Mouse (Mus musculus) retina, postnatal 1 day (tissue): Measurements from ENCODE around the gene Ubp1.
"Not testable (repeated sequence)": the region's sequence is repeated elsewhere in the genome, so short reads cannot be mapped to it uniquely, and the experiment has no call there.

Experiments used
- DNase-seq: peaks from one replicate; pipeline ENCODE4 v3.0.0-alpha.2; 2012

Gene Ubp1

GRCm38 (mm10) chr9:113930534-113931374 lies at the start of gene Ubp1:
TSS of gene Ubp1 (plus strand) at chr9:113930934.
- peak; percentile 99 for DNase-seq

GRCm38 (mm10) chr9:113894903-113895302 lies 35.8 kb upstream of the Ubp1 start:
- DNase-seq = no peak

DNA sequence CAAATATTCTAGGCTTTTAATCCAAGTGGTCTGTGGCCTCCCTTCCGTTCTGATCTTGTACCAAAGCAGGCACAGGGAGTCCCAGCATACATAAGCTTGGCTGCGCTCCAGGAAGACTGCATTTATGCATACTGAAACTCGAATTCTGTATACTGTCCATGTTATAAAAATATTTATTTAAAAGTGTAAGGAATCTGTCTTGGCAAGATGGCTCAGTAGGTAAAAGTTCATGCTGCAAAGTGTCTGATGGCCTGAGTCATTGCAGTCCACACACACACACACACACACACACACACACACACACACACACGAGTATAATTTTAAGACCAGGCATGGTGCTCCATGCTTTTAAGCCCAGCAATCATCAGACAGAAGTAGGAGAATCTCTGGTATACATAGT lies 27.6 kb upstream of the Ubp1 start:
- no peak for DNase-seq

DNA sequence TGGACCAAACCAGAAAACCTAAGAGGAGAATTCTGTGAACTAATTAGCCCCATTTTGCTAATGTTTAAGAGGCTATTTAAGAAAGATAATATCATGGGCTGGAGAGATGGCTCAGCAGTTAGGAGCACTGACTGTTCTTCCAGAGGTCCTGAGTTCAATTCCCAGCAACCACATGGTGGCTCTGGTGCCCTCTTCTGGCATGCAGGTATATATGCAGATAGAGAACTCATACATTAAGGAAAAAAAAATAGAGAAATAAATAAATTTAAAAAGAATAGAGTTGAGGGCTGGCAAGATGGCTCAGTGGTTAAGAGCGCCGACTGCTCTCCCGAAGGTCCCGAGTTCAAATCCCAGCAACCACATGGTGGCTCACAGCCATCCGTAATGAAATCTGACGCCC lies 26.4 kb upstream of the Ubp1 start:
- not testable (repeated sequence) for DNase-seq

DNA sequence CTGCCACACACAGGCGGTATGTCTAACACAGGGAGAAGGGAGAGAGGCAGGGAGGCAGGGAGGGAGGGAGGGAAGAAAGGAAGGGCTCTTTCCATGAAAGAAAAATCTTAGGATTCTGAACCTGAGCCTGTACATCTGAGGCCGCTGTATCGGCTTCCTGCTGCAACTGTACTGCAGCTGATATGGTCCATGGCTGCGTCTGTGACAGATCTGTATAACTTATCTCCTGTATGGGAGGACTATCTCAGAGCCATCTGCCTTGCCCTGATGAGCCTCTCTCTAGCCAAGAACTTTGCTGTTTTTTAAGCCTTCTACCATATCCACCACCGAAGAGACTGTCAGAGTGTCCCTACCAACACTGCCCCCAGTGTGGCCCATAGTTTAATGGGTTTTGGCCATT lies 14.9 kb upstream of the Ubp1 start:
- no peak for DNase-seq

DNA sequence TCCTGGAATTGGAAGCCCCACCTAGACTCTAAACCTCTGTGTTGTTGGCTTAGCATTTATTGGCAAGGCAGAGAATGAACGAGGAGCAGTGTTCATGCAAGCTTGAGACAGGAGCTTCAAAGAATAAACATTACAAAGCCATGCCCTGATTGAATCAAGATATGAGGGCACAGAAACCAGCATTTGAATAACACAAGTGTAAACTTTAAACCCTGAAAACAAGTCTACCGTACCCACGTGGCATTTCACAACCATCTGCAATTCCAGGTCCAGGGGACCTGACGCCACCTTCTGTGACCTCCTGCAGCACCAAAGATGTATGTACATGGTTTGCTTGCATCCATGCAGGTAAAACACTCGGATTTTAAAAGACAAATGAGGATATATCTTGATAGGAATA lies 8.1 kb upstream of the Ubp1 start:
- no peak for DNase-seq

DNA sequence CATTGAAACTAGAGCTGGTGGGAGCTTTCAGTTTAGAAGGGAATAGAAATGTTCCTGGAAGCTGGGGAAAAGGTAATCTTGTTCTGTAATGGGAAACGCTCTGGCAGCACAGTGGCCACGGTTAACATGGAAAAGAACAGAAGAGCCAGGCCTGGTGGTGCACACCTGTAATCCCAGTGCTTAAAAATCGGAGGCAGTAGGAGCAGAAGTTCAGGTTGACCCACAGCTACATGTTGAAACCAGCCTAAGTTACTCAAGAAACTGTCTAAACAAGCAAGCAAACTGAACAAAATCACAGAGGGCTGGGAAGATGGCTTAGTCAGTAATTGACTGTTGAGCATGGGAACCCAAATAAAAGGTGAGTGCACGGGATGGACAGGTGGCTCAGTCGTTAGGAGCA lies 5.9 kb upstream of the Ubp1 start:
- no peak for DNase-seq

DNA sequence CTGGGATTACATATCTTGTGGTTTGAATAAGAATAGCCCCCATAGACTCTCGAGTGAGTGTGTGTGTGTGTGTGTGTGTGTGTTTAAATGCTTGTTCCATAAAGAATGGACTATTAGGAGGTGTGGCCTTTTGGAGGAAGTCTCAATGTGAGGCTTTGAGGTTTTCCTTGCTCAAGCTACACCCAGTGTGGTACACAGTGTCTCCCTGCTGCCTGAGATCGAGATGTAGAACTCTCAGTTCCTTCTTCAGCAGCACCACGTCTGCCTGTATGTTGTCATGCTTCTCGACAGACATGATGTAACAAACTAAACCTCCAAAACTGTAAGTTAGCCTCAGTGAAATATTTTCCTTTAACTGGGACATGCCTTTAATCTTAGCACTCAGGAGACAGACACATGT lies 2.1 kb upstream of the Ubp1 start:
- no peak for DNase-seq

DNA sequence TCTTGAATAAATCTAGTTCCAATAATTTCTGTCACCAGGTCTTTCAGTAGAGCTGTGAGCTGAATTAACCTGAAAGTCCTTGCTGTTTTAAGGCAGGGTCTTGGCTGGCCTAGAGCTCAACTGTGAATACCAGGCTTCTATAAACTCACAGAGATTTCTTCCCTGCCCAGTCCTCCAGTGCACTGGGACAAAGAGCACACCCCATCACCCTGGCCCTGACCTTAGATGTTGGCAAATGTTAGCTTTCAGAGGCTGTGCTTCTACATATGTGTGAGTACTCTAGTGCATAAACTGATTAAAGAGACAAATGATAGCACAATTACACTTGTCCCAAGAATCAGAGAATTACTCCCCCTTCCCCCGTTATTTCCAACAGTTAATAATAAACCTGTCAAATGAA lies 1.1 kb upstream of the Ubp1 start:
- DNase-seq = no peak

GRCm38 (mm10) chr9:113931375-113932099 lies 803 bp downstream of the Ubp1 start:
- peak; percentile 58 for DNase-seq

- peak; percentile 28 for DNase-seq
Observed at GRCm38 (mm10) chr9:113932100-113932470, 1.4 kb downstream of the Ubp1 start.

DNA sequence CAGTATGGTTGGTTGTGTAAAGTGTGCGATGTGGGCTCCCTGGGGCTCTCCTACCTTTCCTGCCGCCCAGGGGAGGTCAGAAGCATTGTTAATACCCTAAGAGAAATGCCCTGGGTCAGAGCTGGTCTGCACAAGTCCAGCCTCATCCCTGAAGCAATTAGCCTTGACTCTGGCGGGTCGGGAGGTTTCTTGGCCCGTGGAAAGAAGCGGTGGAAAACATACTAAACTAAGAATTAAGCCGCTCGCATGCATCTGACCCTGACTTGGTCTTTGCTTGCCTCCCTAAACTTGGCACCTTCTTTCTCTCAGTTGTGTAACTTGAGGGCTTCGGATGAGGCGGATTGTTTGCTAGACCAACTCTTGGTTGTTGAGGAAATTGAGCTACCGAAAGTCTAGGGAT lies 1.8 kb downstream of the Ubp1 start:
- peak; percentile 4 for DNase-seq

DNA sequence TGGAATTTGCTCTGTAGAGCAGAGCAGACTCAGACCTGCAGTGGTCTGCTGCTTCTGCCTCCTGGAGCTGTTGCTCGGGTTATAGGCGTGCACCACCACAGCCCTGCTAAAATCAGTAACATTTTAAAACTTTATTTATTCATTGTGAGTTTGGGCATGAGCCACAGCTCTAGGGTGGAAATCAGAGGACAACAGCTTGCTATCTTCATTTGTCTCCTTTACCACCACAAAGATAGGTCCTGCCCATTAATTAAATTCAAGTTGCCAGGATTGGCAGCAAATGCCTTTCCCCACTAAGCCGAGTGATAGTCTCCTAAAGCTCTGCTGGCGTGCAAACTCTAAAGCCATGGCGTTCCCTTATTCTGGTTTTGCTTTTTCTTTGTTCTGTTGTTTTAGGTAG lies 4.9 kb downstream of the Ubp1 start:
- no peak for DNase-seq

DNA sequence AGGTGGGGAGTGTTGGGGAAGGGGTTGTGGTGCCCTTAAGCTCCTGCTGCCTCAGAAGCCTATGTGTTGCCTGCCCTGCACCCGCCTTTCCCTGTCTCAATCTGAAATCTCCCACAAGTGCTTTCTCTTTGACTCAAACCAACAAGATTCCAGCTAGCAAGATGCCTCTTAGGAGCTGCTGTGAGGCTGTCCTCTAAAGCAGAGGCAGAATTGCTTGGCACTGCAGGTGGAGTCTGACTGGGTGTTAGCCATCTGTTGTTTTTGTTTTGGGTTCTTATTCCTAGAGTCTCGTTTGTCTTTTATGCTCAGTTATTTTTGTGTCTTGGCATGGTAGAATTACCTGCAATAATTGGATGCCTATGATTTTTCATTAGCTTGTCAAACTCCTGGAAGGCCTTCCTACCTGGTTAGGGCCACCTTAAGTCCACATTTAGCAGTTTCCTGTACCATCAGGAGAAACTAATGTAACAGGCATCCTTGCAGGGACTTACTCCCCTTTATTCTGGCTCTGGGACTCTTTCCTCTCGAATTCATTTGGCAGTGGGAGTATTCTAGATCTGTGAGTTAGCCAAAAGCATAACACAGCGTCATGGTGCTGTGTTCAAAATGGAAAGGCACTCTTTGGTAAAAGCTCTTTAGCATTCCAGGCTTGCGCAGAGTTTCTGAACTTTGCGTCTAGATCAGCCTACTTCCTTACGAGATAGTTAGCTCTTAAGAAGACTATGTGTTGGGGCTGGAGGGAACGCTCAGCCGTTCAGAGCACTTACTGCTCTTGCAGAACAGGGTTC lies 8.5 kb downstream of the Ubp1 start:
- no peak for DNase-seq

DNA sequence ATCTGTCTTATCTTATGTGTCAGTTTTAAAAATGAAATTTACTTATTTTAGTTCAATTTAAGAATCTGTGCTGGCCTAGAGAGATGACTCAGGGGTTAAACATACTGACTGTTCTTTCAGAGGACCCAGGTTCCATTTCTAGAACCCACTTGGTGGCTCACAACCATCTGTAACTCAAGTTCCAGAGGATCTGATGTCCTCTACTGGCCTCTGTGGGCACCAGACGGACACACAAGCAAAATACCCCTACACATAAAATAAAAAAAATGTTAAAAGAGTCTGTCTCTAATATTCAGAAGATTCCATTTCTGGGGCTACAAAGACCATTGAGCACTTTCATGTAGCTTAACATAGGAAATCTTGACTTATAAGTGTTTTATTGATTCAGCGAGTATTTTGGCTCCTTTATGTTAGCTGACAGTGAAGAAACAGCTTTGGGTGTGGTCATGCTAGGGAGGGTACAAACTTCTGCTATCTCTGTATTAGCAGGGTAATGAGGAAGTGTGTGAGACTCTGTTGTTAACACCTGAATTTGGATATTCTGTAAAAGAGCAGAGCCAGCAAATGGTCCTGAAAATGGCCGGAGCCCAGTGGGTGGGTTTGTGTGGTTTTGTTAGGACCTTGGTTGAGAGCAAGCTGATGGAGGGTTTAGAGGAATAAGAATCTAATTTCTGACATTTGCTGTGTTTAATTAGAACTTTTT lies 10.5 kb downstream of the Ubp1 start:
- no peak for DNase-seq

GRCm38 (mm10) chr9:113943372-113943771 lies 12.6 kb downstream of the Ubp1 start:
- DNase-seq = no peak

GRCm38 (mm10) chr9:113947216-113947615 lies 16.5 kb downstream of the Ubp1 start:
- DNase-seq = no peak

- no peak for DNase-seq
Observed at GRCm38 (mm10) chr9:113957777-113958176, 27.0 kb downstream of the Ubp1 start.

- DNase-seq = no peak
Observed at GRCm38 (mm10) chr9:113963718-113964117, 33.0 kb downstream of the Ubp1 start.

- DNase-seq = no peak
Observed at GRCm38 (mm10) chr9:113964415-113964814, 33.7 kb downstream of the Ubp1 start.

- no peak for DNase-seq
Observed at GRCm38 (mm10) chr9:113966838-113967237, 36.1 kb downstream of the Ubp1 start.

DNA sequence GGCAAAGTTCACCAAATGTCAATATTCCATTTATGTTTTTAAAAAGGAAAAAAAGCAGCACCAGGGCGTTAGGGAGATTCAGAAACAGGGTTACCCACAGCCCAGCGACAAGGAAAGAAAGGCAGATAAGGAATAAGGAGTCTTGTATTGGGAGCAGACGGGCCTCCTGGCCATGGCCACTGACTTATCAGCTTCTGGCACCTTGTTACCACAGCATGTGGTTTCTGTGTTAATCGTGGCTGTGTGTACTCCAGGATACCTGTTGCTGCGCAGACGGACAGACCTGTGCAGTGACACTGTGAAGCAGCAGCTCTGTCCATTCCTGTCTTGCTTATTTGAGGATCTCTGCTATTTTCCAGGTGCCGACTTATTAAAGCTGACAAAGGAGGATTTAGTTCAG lies 38.2 kb downstream of the Ubp1 start:
- DNase-seq = no peak

GRCm38 (mm10) chr9:113969399-113969798 lies 38.7 kb downstream of the Ubp1 start:
- no peak for DNase-seq
